Mouse (Mus musculus) MEL (cell line): ENCODE results near the gene Rpl10. TPM values are rescaled to one million over a fixed set of nuclear protein-coding genes. Genes with fewer than 3 reads are reported as not detected.

ENCODE experiments used
- DNase-seq: peaks from one replicate; pipeline ENCODE4 v3.0.0; 2011; ENCODE audit warnings: low read depth, low spot score
- H3K27ac ChIP-seq: 2 replicates; pipeline ENCODE4 v1.5.1; 2012; ENCODE audit warnings: low read depth, mild to moderate bottlenecking, control low read depth, low read length, moderate library complexity; ENCODE audit not compliant: control insufficient read depth
- H3K27me3 ChIP-seq, 2 experiments: fragments of 150-350 bp in 1 of 2; sonication (generic) in 1 of 2; 2 replicates each; pipeline ENCODE4 v1.6.1; 2012; ENCODE audit warnings: low read length in 2 of 2, mild to moderate bottlenecking in 2 of 2, improper control_type of control experiment in 1 of 2, moderate library complexity in 1 of 2; ENCODE audit not compliant: insufficient read depth in 2 of 2, control insufficient read depth in 1 of 2
- H3K36me3 ChIP-seq, 2 experiments: 2 replicates each; pipeline ENCODE4 v1.6.1; 2012 to 2014; ENCODE audit warnings: low read length in 2 of 2, improper control_type of control experiment in 1 of 2, inconsistent platforms in 1 of 2, mild to moderate bottlenecking in 1 of 2; ENCODE audit not compliant: insufficient read depth in 2 of 2, control insufficient read depth in 1 of 2
- H3K4me1 ChIP-seq, 2 experiments: fragments of 150-350 bp in 1 of 2; sonication (generic) in 1 of 2; 2 replicates each; pipeline ENCODE4 v1.6.1; 2012; ENCODE audit warnings: low read length in 2 of 2, improper control_type of control experiment in 1 of 2, mild to moderate bottlenecking in 1 of 2; ENCODE audit not compliant: insufficient read depth in 2 of 2, control insufficient read depth in 1 of 2
- H3K4me3 ChIP-seq, 2 experiments: fragments of 150-350 bp in 1 of 2; sonication (generic) in 1 of 2; 2 replicates each; pipeline ENCODE4 v1.5.1; 2012; ENCODE audit warnings: low read depth in 2 of 2, low read length in 2 of 2, mild to moderate bottlenecking in 2 of 2, moderate library complexity in 2 of 2, control low read depth in 1 of 2, improper control_type of control experiment in 1 of 2; ENCODE audit not compliant: control insufficient read depth in 1 of 2, insufficient read depth in 1 of 2
- H3K79me2 ChIP-seq: 2 replicates; pipeline ENCODE4 v1.6.1; 2012; ENCODE audit warnings: mild to moderate bottlenecking, low read length, moderate library complexity; ENCODE audit not compliant: control insufficient read depth, poor library complexity, insufficient read depth
- H3K9ac ChIP-seq: 2 replicates; pipeline ENCODE4 v1.6.1; 2012; ENCODE audit warnings: low read depth, mild to moderate bottlenecking, control low read depth, low read length, moderate library complexity; ENCODE audit not compliant: control insufficient read depth, poor library complexity, severe bottlenecking
- H3K9me3 ChIP-seq: fragments of 150-350 bp; sonication (generic); replicated peaks from 2 replicates; pipeline ENCODE4 v1.6.1; 2012; ENCODE audit warnings: mild to moderate bottlenecking, low read length, improper control_type of control experiment, moderate library complexity; ENCODE audit not compliant: insufficient read depth
- BHLHE40 ChIP-seq: IDR thresholded peaks from 2 replicates; pipeline ENCODE4 v1.6.1; 2012; ENCODE audit warnings: low read depth, mild to moderate bottlenecking, inconsistent platforms, low read length, improper control_type of control experiment, borderline replicate concordance
- CHD1 ChIP-seq: IDR thresholded peaks from 2 replicates; pipeline ENCODE4 v1.6.1; 2012; ENCODE audit warnings: low read depth, mild to moderate bottlenecking, inconsistent platforms, low read length, improper control_type of control experiment
- CHD2 ChIP-seq: IDR thresholded peaks from 2 replicates; pipeline ENCODE4 v1.6.1; 2011; ENCODE audit warnings: low read length, improper control_type of control experiment
- CTCF ChIP-seq, 3 experiments: IDR thresholded peaks in 2 of 3; conservative IDR thresholded peaks in 1 of 3; 2 replicates each; pipeline ENCODE4 v1.5.1; 2011 to 2012; ENCODE audit warnings: low read length in 3 of 3, low read depth in 2 of 3, mild to moderate bottlenecking in 2 of 3, improper control_type of control experiment in 1 of 3, inconsistent platforms in 1 of 3, mixed read lengths in 1 of 3, moderate library complexity in 1 of 3; ENCODE audit not compliant: control insufficient read depth in 1 of 3, insufficient read depth in 1 of 3, poor library complexity in 1 of 3, severe bottlenecking in 1 of 3
- ETS1 ChIP-seq: IDR thresholded peaks from 2 replicates; pipeline ENCODE4 v1.6.1; 2012; ENCODE audit warnings: low read depth, mild to moderate bottlenecking, inconsistent platforms, low read length, improper control_type of control experiment, moderate library complexity
- GABPA ChIP-seq: IDR thresholded peaks from 2 replicates; pipeline ENCODE4 v1.6.1; 2012; ENCODE audit warnings: low read depth, mild to moderate bottlenecking, inconsistent platforms, low read length, improper control_type of control experiment, moderate library complexity
- HCFC1 ChIP-seq: IDR thresholded peaks from 2 replicates; pipeline ENCODE4 v1.6.1; 2012; ENCODE audit warnings: low read depth, mild to moderate bottlenecking, inconsistent platforms, low read length, improper control_type of control experiment, moderate library complexity
- JUND ChIP-seq: IDR thresholded peaks from 2 replicates; pipeline ENCODE4 v1.6.1; 2011; ENCODE audit warnings: low read depth, mild to moderate bottlenecking, improper control_type of control experiment, low read length
- MAX ChIP-seq: IDR thresholded peaks from 2 replicates; pipeline ENCODE4 v1.6.1; 2011; ENCODE audit warnings: low read length, improper control_type of control experiment
- MAZ ChIP-seq: IDR thresholded peaks from 2 replicates; pipeline ENCODE4 v1.6.1; 2012; ENCODE audit warnings: low read depth, mild to moderate bottlenecking, inconsistent platforms, low read length, improper control_type of control experiment
- MXI1 ChIP-seq: IDR thresholded peaks from 2 replicates; pipeline ENCODE4 v1.6.1; 2011; ENCODE audit warnings: mild to moderate bottlenecking, low read depth, low read length, improper control_type of control experiment
- MYC ChIP-seq: IDR thresholded peaks from 2 replicates; pipeline ENCODE4 v1.6.1; 2011; ENCODE audit warnings: low read depth, mild to moderate bottlenecking, low read length, improper control_type of control experiment, moderate library complexity
- POLR2A ChIP-seq, 2 experiments: IDR thresholded peaks; 2 replicates each; pipeline ENCODE4 v1.6.1; 2011 to 2012; ENCODE audit warnings: low read length in 2 of 2, mild to moderate bottlenecking in 2 of 2, control low read depth in 1 of 2, improper control_type of control experiment in 1 of 2, low read depth in 1 of 2, moderate library complexity in 1 of 2; ENCODE audit not compliant: control insufficient read depth in 1 of 2, insufficient read depth in 1 of 2, poor library complexity in 1 of 2
- RCOR1 ChIP-seq: IDR thresholded peaks from 2 replicates; pipeline ENCODE4 v1.6.1; 2012; ENCODE audit warnings: low read depth, mild to moderate bottlenecking, inconsistent platforms, low read length, improper control_type of control experiment
- SIN3A ChIP-seq: IDR thresholded peaks from 2 replicates; pipeline ENCODE4 v1.6.1; 2012; ENCODE audit warnings: low read length, improper control_type of control experiment, inconsistent platforms
- SMC3 ChIP-seq: IDR thresholded peaks from 2 replicates; pipeline ENCODE4 v1.6.1; 2011; ENCODE audit warnings: low read depth, low read length, improper control_type of control experiment
- TAL1 ChIP-seq: IDR thresholded peaks from 2 replicates; pipeline ENCODE4 v1.6.1; 2012; ENCODE audit warnings: mild to moderate bottlenecking, inconsistent platforms, low read length, moderate library complexity, mixed read lengths
- ZC3H11A ChIP-seq: IDR thresholded peaks from 2 replicates; pipeline ENCODE4 v1.6.1; 2012; ENCODE audit warnings: low read depth, mild to moderate bottlenecking, inconsistent platforms, low read length, improper control_type of control experiment
- ZMIZ1 ChIP-seq: IDR thresholded peaks from 2 replicates; pipeline ENCODE4 v1.6.1; 2012; ENCODE audit warnings: low read depth, mild to moderate bottlenecking, inconsistent platforms, low read length, improper control_type of control experiment, moderate library complexity
- ZNF384 ChIP-seq: IDR thresholded peaks from 2 replicates; pipeline ENCODE4 v1.6.1; 2012; ENCODE audit warnings: low read depth, mild to moderate bottlenecking, inconsistent platforms, low read length, improper control_type of control experiment
- polyA plus RNA-seq, 2 experiments: library from polyadenylated mRNA; stranded (reverse) in 1 of 2; unstranded in 1 of 2; fragments of >175 nt in 1 of 2; fragments of >200 nt in 1 of 2; gene quantifications; 2 replicates each; pipeline versions ENCODE4 v1.2.1 to v1.2.4; 2012; ENCODE audit warnings: low replicate concordance in 2 of 2, low read depth in 1 of 2; ENCODE audit not compliant: insufficient read length in 2 of 2, insufficient read depth in 1 of 2, missing spikeins in 1 of 2
- total RNA-seq: library from RNA; depleted of rRNA; stranded (reverse); fragments of 300-350 nt; gene quantifications from 2 replicates; pipeline ENCODE4 v1.2.3, GENCODE M21; 2012

The Rpl10 gene
- total and polyA plus RNA-seq, 3 experiments = 232 to 3,229 TPM; not detected in 1

- peak; percentile 41; the same call in 1 of the 2 replicates for TF ChIP-seq ETS1
- no peak for TF ChIP-seq BHLHE40
- TF ChIP-seq CTCF (IDR thresholded peaks at IDR 0.05 in 2 of 3, conservative IDR thresholded peaks at IDR 0.05 in 1 of 3; ENCODE audit: control insufficient read depth in 1 of 3, insufficient read depth in 1 of 3, low read depth in 2 of 3, low read length in 3 of 3, poor library complexity in 1 of 3, severe bottlenecking in 1 of 3) = no peak
- no peak for TF ChIP-seq ZC3H11A
- TF ChIP-seq MAZ = no peak
- TF ChIP-seq MXI1 = no peak; the same call in 1 of the 2 replicates
- TF ChIP-seq SMC3 = no peak
- no peak for TF ChIP-seq SIN3A
- no peak for TF ChIP-seq ZNF384
- TF ChIP-seq CHD2 = no peak
- no peak for TF ChIP-seq RCOR1
- peak; percentile 50; the same call in 1 of the 2 replicates for TF ChIP-seq ZMIZ1
- TF ChIP-seq GABPA = no peak
Observed at GRCm38 (mm10) chrX:74254153-74254887, 16.3 kb upstream of the Rpl10 start, which contains the start of gene Emd (continued).

GRCm38 (mm10) chrX:74254888-74255565, 15.6 kb upstream of the Rpl10 start:
- TF ChIP-seq JUND (no peak), POLR2A (IDR thresholded peaks at IDR 0.05; ENCODE audit: control insufficient read depth in 1 of 2, insufficient read depth in 1 of 2, low read depth in 1 of 2, low read length in 2 of 2, poor library complexity in 1 of 2) (peak in 1 of 2 experiments; percentile 2; a peak in 1 of 4 replicates), HCFC1 (0 out of 2 replicates have a peak, but pooled peaks have one; percentile 0)
- DNase-seq = peak; percentile 42
- H3K27ac ChIP-seq = peak overlapping the region; percentile 92
- peaks cover 12% of the 10 kb centered on the region for H3K79me2 ChIP-seq
- H3K9ac ChIP-seq = peak overlapping the region; percentile 98
- H3K4me1 ChIP-seq = peaks cover 0 to 6% of the 10 kb centered on the region in 2 experiments; a peak in 2 of 4 replicates
- peaks cover 0 to 12% of the 10 kb centered on the region in 2 experiments; a peak in 3 of 4 replicates for H3K36me3 ChIP-seq
- H3K4me3 ChIP-seq = peak overlapping the region; percentile 82 to 93
- H3K9me3 ChIP-seq = no peaks in the 10 kb centered on the region
- no peaks in the 10 kb centered on the region for H3K27me3 ChIP-seq

- Histone ChIP-seq H3K27me3 (no peaks in the 10 kb centered on the region), H3K4me1 (peaks cover 0 to 5% of the 10 kb centered on the region in 2 experiments; a peak in 2 of 4 replicates), H3K36me3 (peaks cover 0 to 12% of the 10 kb centered on the region in 2 experiments; a peak in 3 of 4 replicates), H3K27ac (no peak overlapping the region), H3K9me3 (no peaks in the 10 kb centered on the region), H3K4me3 (no peak overlapping the region), H3K79me2 (peaks cover 12% of the 10 kb centered on the region), H3K9ac (no peak overlapping the region)
- TF ChIP-seq CHD1 (no peak), MYC (no peak), ZNF384 (no peak), TAL1 (peak; percentile 50), JUND (no peak), MAX (no peak)
- no peak for DNase-seq
Observed at GRCm38 (mm10) chrX:74257746-74258145, 12.9 kb upstream of the Rpl10 start.
